Mouse (Mus musculus) hindbrain, embryonic 16.5 days (tissue): ENCODE results near the gene Vwc2. TPM values are rescaled to one million over a fixed set of nuclear protein-coding genes. Genes with fewer than 3 reads are reported as not detected.

Source experiments
- ATAC-seq: fragments of 200-750 bp; cut with Nextera tagmentation; 2 replicates; pipeline ENCODE4 v1.8.0; 2017; ENCODE audit warnings: moderate TSS enrichment, moderate library complexity
- H3K27ac ChIP-seq: fragments of 300-500 bp; sonication (generic); 2 replicates; pipeline ENCODE4 v1.5.1; 2014; ENCODE audit warnings: low read depth, mild to moderate bottlenecking, control low read depth, low read length, moderate library complexity
- H3K27me3 ChIP-seq: fragments of 300-500 bp; sonication (generic); replicated peaks from 2 replicates; pipeline ENCODE4 v1.6.1; 2014; ENCODE audit warnings: low read length; ENCODE audit not compliant: control insufficient read depth, insufficient read depth
- H3K36me3 ChIP-seq: fragments of 300-500 bp; sonication (generic); 2 replicates; pipeline ENCODE4 v1.6.1; 2014; ENCODE audit warnings: mild to moderate bottlenecking, low read length, moderate library complexity, mixed read lengths; ENCODE audit not compliant: control insufficient read depth, insufficient read depth
- H3K4me1 ChIP-seq: fragments of 300-500 bp; sonication (generic); 2 replicates; pipeline ENCODE4 v1.6.1; 2014; ENCODE audit warnings: low read depth, low read length; ENCODE audit not compliant: control insufficient read depth, insufficient read depth
- H3K4me2 ChIP-seq: fragments of 300-500 bp; sonication (generic); 2 replicates; pipeline ENCODE4 v1.6.1; 2014; ENCODE audit warnings: mild to moderate bottlenecking, low read length, control low read depth, moderate library complexity
- H3K4me3 ChIP-seq: fragments of 300-500 bp; sonication (generic); 2 replicates; pipeline ENCODE4 v1.5.1; 2014; ENCODE audit warnings: mild to moderate bottlenecking, low read length, control low read depth, moderate library complexity
- H3K9ac ChIP-seq: fragments of 300-500 bp; sonication (generic); 2 replicates; pipeline ENCODE4 v1.6.1; 2014; ENCODE audit warnings: low read depth, mild to moderate bottlenecking, control low read depth, low read length, moderate library complexity
- H3K9me3 ChIP-seq: fragments of 300-500 bp; sonication (generic); 2 replicates; pipeline ENCODE4 v1.6.1; 2014; ENCODE audit warnings: mild to moderate bottlenecking, low read length, moderate library complexity; ENCODE audit not compliant: control insufficient read depth
- WGBS: fragments of 180-500 bp; shearing (Covaris S2); extraction: QIAGEN DNeasy Blood & Tissue Kit; methylation state at CpG from one replicate; pipeline ENCODE4 v1.1.7; 2014; 5-methylcytosine and 5-hydroxymethylcytosine counted together
- polyA plus RNA-seq: library from polyadenylated mRNA; unstranded; fragments of >200 nt; fragmentation: Nextera tagmentation; extraction: Ambion mirVana; gene quantifications from 2 replicates; pipeline ENCODE4 v1.2.1, GENCODE M21; 2015

Gene Vwc2
- polyA plus RNA-seq, 1 experiment from 2014 or later: 12.1 TPM

DNA sequence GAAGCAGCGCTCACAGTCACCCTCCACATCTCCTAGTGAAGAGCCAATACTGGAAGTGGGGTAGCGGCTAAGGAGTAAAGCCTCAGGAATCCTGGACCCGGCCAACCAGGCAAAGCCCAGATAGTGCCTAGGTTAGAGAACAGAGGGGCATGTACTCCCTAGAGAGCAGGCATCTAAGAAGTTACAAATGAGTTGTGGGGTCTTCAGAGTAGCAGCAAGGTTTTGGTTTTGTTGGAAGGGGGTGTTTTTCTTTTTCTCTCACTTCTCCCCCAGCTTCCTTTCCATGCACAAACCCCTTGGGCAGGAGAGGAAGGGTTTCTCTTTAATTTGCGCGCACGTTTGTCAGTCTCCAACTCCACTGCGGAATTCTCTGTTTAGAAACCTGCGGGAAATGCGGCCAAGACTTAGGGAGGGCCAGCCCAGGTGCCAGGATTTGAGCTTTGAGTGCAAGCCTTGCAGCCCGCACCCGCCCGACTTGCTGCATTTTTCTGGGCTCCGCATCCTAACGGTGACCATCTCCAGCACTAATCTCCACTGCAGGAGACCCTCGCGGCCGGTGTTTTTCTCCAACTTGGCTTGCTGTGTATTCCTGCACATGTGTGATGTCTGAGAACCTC is 1.1 kb downstream of the Vwc2 start:
- Histone ChIP-seq H3K4me2 (peak overlapping the region; percentile 95), H3K9ac (peak overlapping the region; percentile 76), H3K36me3 (no peaks in the 10 kb centered on the region), H3K27me3 (peaks cover 8% of the 10 kb centered on the region), H3K27ac (no peak overlapping the region; the same call in 1 of the 2 replicates), H3K9me3 (no peaks in the 10 kb centered on the region), H3K4me3 (peak overlapping the region; percentile 65), H3K4me1 (peaks cover 18% of the 10 kb centered on the region)
- WGBS: under 1% methylated on average over 17 of the region's 17 CpGs
- ATAC-seq: peak; percentile 27; the same call in 1 of the 2 replicates

DNA sequence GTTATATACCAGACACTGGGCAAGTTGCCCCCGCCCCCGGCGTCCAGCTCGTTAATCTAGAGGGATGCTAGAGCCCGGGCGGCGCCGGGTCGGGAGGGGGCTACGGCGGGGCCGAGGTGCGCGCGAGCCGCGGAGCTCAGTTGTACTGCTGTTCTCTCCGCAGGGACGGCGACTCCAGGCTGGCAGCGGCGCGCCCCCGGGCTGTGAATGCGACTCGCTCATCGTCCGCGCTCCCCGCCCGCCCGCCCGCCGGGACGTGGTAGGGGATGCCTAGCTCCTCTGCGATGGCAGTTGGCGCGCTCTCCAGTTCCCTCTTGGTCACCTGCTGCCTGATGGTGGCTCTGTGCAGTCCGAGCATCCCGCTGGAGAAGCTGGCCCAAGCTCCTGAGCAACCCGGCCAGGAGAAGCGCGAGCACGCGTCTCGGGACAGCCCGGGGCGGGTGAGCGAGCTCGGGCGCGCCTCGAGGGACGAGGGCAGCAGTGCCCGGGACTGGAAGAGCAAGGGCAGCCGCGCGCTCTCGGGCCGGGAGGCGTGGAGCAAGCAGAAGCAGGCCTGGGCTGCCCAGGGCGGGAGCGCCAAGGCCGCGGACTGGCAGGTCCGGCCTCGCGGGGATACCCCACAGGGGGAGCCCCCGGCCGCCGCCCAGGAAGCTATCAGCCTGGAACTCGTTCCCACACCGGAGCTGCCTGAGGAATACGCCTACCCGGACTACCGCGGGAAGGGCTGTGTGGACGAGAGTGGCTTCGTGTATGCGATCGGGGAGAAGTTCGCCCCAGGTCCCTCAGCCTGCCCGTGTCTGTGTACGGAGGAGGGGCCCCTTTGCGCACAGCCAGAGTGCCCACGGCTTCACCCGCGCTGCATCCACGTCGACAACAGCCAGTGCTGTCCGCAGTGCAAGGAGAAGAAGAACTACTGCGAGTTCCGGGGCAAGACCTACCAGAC is 1.9 kb downstream of the Vwc2 start:
- ATAC-seq: peak; percentile 82
- H3K4me3 ChIP-seq: peak overlapping the region; percentile 65
- peak overlapping the region; percentile 60 for H3K27ac ChIP-seq
- peak overlapping the region; percentile 95 for H3K4me2 ChIP-seq
- WGBS: under 1% methylated on average over 89 of the region's 93 CpGs
- no peaks in the 10 kb centered on the region for H3K9me3 ChIP-seq
- H3K9ac ChIP-seq: peak overlapping the region; percentile 76
- H3K27me3 ChIP-seq: peaks cover 8% of the 10 kb centered on the region
- H3K4me1 ChIP-seq: peaks cover 18% of the 10 kb centered on the region
- H3K36me3 ChIP-seq: no peaks in the 10 kb centered on the region

DNA sequence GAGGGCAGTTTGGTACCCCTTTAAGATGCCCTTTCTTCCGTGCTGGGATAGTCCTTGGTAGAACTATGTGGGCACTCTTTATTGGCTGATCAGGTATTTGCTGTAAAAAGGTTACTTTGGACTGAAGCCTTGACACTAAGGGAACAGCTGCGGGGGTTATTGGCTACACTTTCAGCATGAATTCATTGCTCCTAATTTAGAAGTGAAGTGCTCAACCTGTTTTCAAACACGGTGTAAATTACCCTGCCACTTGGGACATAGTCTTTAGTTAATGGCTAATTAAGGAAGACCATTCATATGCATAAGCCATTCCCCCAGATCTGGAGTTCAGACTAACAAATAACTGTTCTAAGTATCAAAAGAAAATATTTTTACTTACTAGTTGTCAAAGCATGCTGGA is 2.7 kb downstream of the Vwc2 start:
- peaks cover 8% of the 10 kb centered on the region for H3K27me3 ChIP-seq
- no peak for ATAC-seq
- H3K9ac ChIP-seq: peak overlapping the region; percentile 76

DNA sequence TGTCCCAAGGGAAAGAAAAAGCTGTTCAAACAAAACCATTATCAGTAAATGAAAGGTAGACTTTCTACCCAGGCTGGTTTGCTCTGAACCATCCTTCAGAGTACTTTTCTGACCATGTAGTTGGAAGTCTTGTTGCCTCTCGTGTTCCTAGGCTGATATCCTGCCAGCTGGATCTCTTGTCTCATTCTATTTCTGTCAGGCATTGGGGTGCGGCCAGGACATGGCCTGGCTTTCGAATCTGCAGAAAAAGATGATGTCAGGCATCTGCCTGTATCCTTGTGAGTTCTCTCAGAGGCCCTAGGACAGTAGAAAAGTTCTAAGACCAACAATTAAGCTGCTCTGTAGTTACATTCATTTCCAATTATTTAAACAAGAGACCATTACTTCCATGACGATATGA is 8.8 kb downstream of the Vwc2 start:
- no peak overlapping the region for H3K27ac ChIP-seq
- H3K4me2 ChIP-seq: no peak overlapping the region
- H3K4me1 ChIP-seq: no peaks in the 10 kb centered on the region
- H3K9ac ChIP-seq: no peak overlapping the region
- WGBS: 84% methylated on average over 4 of the region's 4 CpGs
- no peaks in the 10 kb centered on the region for H3K27me3 ChIP-seq
- H3K36me3 ChIP-seq: no peaks in the 10 kb centered on the region
- H3K4me3 ChIP-seq: no peak overlapping the region
- no peaks in the 10 kb centered on the region for H3K9me3 ChIP-seq
- no peak for ATAC-seq

More for the DNA sequence above, 2.7 kb downstream of the Vwc2 start:
- Histone ChIP-seq H3K4me1 (peaks cover 18% of the 10 kb centered on the region), H3K27ac (no peak overlapping the region), H3K36me3 (no peaks in the 10 kb centered on the region), H3K4me3 (peak overlapping the region; percentile 65), H3K9me3 (no peaks in the 10 kb centered on the region), H3K4me2 (peak overlapping the region; percentile 95)
- under 1% methylated on average over 3 of the region's 3 CpGs for WGBS

GRCm38 (mm10) chr11:11131414-11132077 is 17.5 kb downstream of the Vwc2 start:
- no peaks in the 10 kb centered on the region for H3K9me3 ChIP-seq
- no peaks in the 10 kb centered on the region for H3K36me3 ChIP-seq
- 54% methylated on average over 14 of the region's 14 CpGs for WGBS

DNA sequence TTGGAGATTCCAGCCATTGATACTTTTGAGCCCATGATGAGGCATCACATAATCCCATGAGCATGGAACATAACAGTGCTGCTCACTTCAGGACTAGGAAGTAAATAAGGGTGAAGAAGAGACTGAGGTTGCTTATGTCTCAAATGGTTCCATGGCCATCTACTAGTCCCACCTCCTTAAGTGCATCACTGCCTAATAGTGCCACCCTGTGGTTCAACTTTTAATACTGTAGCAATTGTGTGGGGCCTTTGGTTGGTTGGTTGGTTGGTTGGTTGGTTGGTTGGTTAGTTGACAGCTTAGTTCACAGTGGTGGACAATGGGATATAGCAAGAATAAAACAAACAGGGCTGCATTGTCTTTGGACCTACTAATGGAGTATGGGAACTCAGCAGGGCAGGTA is 26.6 kb downstream of the Vwc2 start:
- Histone ChIP-seq H3K9ac (no peak overlapping the region), H3K4me3 (no peak overlapping the region), H3K4me1 (no peaks in the 10 kb centered on the region), H3K9me3 (no peaks in the 10 kb centered on the region), H3K27me3 (no peaks in the 10 kb centered on the region), H3K4me2 (no peak overlapping the region), H3K36me3 (no peaks in the 10 kb centered on the region), H3K27ac (no peak overlapping the region)
- no peak for ATAC-seq

More at GRCm38 (mm10) chr11:11131414-11132077, 17.5 kb downstream of the Vwc2 start:
- Histone ChIP-seq H3K4me2 (no peak overlapping the region), H3K27ac (no peak overlapping the region), H3K9ac (no peak overlapping the region), H3K4me3 (no peak overlapping the region), H3K27me3 (no peaks in the 10 kb centered on the region), H3K4me1 (no peaks in the 10 kb centered on the region)
- ATAC-seq: peak; percentile 89

- no peak overlapping the region for H3K4me2 ChIP-seq
- H3K4me3 ChIP-seq: no peak overlapping the region
- H3K27me3 ChIP-seq: no peaks in the 10 kb centered on the region
- no peaks in the 10 kb centered on the region for H3K4me1 ChIP-seq
- no peaks in the 10 kb centered on the region for H3K9me3 ChIP-seq
- WGBS: 64% methylated on average over 1 of the region's 1 CpGs
- H3K9ac ChIP-seq: no peak overlapping the region
- no peak for ATAC-seq
- H3K27ac ChIP-seq: no peak overlapping the region
- H3K36me3 ChIP-seq: no peaks in the 10 kb centered on the region
These were observed 38.7 kb downstream of the Vwc2 start for GRCm38 (mm10) chr11:11152681-11153080.

DNA sequence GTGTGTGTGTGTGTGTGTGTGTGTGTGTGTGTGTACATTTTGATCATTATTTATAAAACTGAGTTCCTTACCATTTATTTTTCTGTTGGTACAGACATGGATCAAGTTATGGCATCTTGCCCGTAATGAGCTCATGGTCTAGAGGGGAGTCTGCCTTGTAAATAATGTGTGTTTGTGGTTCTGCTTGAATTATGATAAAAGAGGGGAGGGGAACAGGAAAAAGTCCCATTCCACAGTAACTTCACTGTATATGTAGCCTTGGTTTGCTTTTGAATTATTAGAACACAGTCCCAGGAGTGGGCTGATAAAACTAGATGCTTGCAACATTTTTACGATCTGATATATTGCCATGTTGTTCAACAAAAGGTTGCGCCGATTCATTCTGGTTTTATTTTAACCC is 57.4 kb downstream of the Vwc2 start:
- Histone ChIP-seq H3K27ac (no peak overlapping the region), H3K4me1 (no peaks in the 10 kb centered on the region), H3K4me2 (no peak overlapping the region), H3K9ac (no peak overlapping the region), H3K27me3 (no peaks in the 10 kb centered on the region), H3K4me3 (no peak overlapping the region), H3K36me3 (no peaks in the 10 kb centered on the region), H3K9me3 (no peaks in the 10 kb centered on the region)
- 87% methylated on average over 4 of the region's 4 CpGs for WGBS
- ATAC-seq: no peak

- Histone ChIP-seq H3K4me2 (no peak overlapping the region), H3K9me3 (no peaks in the 10 kb centered on the region), H3K9ac (no peak overlapping the region), H3K4me1 (no peaks in the 10 kb centered on the region), H3K27me3 (no peaks in the 10 kb centered on the region), H3K27ac (no peak overlapping the region), H3K36me3 (no peaks in the 10 kb centered on the region), H3K4me3 (no peak overlapping the region)
- no peak for ATAC-seq
- WGBS: 75% methylated on average over 2 of the region's 2 CpGs
These were observed 61.2 kb downstream of the Vwc2 start for GRCm38 (mm10) chr11:11175259-11175658.
